7 mouse cellular contexts compared by ENCODE assay signal in genomic region chr11:22990393-22991126, GRCm38 (mm10). TPM values are rescaled to one million over a fixed set of nuclear protein-coding genes. Genes with fewer than 3 reads are reported as not detected.
A peak's percentile ranks its signal among the peaks of the same experiment; 100 is the strongest.
DNase-seq lines count a peak whose midpoint lies in the region; ATAC-seq lines count a peak whose summit lies in the region.

Gene Cct4 (plus strand): TSS chr11:22990519.

- H3K27ac ChIP-seq in intestine, embryonic 15.5 days: peak within 1 kb of the TSS; percentile 92
- H3K27ac ChIP-seq in midbrain, embryonic 10.5 days (replicated peaks): peak within 1 kb of the TSS; percentile 97

- H3K4me1 ChIP-seq in intestine, embryonic 15.5 days (replicated peaks): 0 out of 2 replicates have a peak, but pooled peaks cover 4% of the 10 kb centered on the region
- peaks cover 17% of the 10 kb centered on the region for H3K4me1 ChIP-seq in midbrain, embryonic 10.5 days

- peak; percentile 99 for ATAC-seq in intestine, embryonic 15.5 days

- H3K36me3 ChIP-seq in intestine, embryonic 15.5 days: peaks cover 9% of the 10 kb centered on the region
- H3K36me3 ChIP-seq in midbrain, embryonic 10.5 days: peaks cover 32% of the 10 kb centered on the region

- intact Hi-C loops in left cerebral cortex, postnatal 25 days (cut with DNase I): loop anchor here (5.0 to 10.0 kb wide), 3 partner anchors 82 to 504 kb away; partner anchors contain the start of genes Ahsa2 and Xpo1

- H3K9ac ChIP-seq in intestine, embryonic 15.5 days: peak within 1 kb of the TSS; percentile 88

- peak within 1 kb of the TSS; percentile 85 for H3K4me3 ChIP-seq in intestine, embryonic 15.5 days (replicated peaks)
- peak within 1 kb of the TSS; percentile 97 for H3K4me3 ChIP-seq in midbrain, embryonic 10.5 days

- no peaks in the 10 kb centered on the region for H3K27me3 ChIP-seq in intestine, embryonic 15.5 days (replicated peaks)
- no peaks in the 10 kb centered on the region for H3K27me3 ChIP-seq in midbrain, embryonic 10.5 days (ENCODE audit: low read depth, poor library complexity, severe bottlenecking)

- H3K9me3 ChIP-seq in intestine, embryonic 15.5 days: no peaks in the 10 kb centered on the region
- no peaks in the 10 kb centered on the region for H3K9me3 ChIP-seq in midbrain, embryonic 10.5 days (replicated peaks)

- DNase-seq in adrenal gland, adult (ENCODE audit: inconsistent age in 2 of 2, low spot score in 1 of 2): peak; percentile 97 to 98
- peak; percentile 94 for DNase-seq in embryo, embryonic 10.5 days (ENCODE audit: low spot score)
- DNase-seq in gastrocnemius, postnatal 25 days: peak; percentile 93
- peak; percentile 93 to 97 for DNase-seq in left cerebral cortex, postnatal 25 days (ENCODE audit: low spot score in 2 of 2)
- DNase-seq in midbrain, embryonic 10.5 days (ENCODE audit: low spot score): peak; percentile 95
- peak; percentile 91 for DNase-seq in right cerebral cortex, postnatal 4 days

- WGBS in intestine, embryonic 15.5 days: under 1% methylated on average over 66 of the region's 66 CpGs
- WGBS in midbrain, embryonic 10.5 days: under 1% methylated on average over 66 of the region's 66 CpGs

- peak within 1 kb of the TSS; percentile 65 for H3K4me2 ChIP-seq in intestine, embryonic 15.5 days (replicated peaks)

RNA-seq across cellular contexts. Expression of gene Cct4, which starts in this region (rescaled TPM):
- 10 to 100 TPM; 88.1 to 96.9 TPM for total RNA-seq in gastrocnemius, postnatal 25 days (2021)
- polyA plus RNA-seq in intestine, embryonic 15.5 days (2015; fragmentation: Nextera tagmentation; extraction: Ambion mirVana): 256 and 268 TPM in 2 replicates
- total RNA-seq in left cerebral cortex, postnatal 25 days (2021): 100 to 1,000 TPM; 101 to 109 TPM
- 396 and 436 TPM in 2 replicates for polyA plus RNA-seq in midbrain, embryonic 10.5 days (2016; fragmentation: Nextera tagmentation; extraction: Ambion mirVana)

Comparison
In these comparisons a context has a peak if more than half of its experiments do, and no peak if none do; other contexts are left out.
1. Peak in every context shown above with its lines: DNase-seq, ATAC-seq, H3K4me3 ChIP-seq and H3K27ac ChIP-seq.